Mouse (Mus musculus): ENCODE data around the gene Neu2. TPM values are rescaled to one million over a fixed set of nuclear protein-coding genes. Genes with fewer than 3 reads are reported as not detected.

Neu2 gene
- polyA plus RNA-seq (2021; fragmentation: Nextera tagmentation) = 9.8 and 10.0 TPM in 2 replicates
- long read RNA-seq, experiment 1, transcript Neu2-201 (3 exons, 1,570 nt) = minor isoform, 6 of 45 reads
- long read RNA-seq, experiment 1, transcript Neu2-205 (3 exons, 672 nt) = minor isoform, 13 of 45 reads
- long read RNA-seq, experiment 1, transcript Neu2-204 (2 exons, 1,824 nt) = major isoform, 16 of 45 reads
- long read RNA-seq, experiment 1, partial matches to known transcripts = 0 of 45 reads
- long read RNA-seq, experiment 1, other reads (novel, unspliced or antisense) = 9 of 45 reads
- long read RNA-seq, experiment 2, transcript Neu2-204 (2 exons, 1,824 nt) = major isoform, 6 of 16 reads
- long read RNA-seq, experiment 2, partial matches to known transcripts = 4 of 16 reads
- long read RNA-seq, experiment 2, other reads (novel, unspliced or antisense) = 4 of 16 reads

GRCm38 (mm10) chr1:87509561-87510165, at the start of gene Neu2:
Neu2 (plus strand) TSS chr1:87509889.

GRCm38 (mm10) chr1:87469971-87470370, 39.7 kb upstream of the Neu2 start, which contains the start of gene Snorc:
Snorc (plus strand) TSS chr1:87470271.

DNA sequence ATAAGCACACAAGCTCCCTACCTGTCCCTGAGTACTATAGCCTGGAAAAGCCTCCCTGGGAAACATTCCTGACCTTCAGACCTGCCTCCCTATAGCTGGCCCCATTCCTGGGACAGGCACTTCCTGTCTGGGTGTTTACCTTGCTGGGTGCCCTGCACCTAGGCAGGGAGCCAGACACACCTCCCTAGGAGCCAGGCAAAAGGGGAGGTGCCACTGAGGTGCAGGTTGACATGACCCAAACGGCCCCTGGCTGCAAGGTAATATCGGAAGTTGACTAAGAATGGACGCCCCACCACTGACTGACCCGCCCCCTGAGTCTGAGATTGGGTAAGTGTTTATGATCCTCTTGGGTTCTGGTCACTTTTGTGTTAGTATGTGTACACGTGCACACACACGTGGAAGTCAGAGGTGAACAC, 64.1 kb downstream of the Neu2 start, which contains the start of gene Ngef:
Gene Ngef, minus strand, starts transcription at position 71 of the 416 bp plus-strand sequence.

DNA sequence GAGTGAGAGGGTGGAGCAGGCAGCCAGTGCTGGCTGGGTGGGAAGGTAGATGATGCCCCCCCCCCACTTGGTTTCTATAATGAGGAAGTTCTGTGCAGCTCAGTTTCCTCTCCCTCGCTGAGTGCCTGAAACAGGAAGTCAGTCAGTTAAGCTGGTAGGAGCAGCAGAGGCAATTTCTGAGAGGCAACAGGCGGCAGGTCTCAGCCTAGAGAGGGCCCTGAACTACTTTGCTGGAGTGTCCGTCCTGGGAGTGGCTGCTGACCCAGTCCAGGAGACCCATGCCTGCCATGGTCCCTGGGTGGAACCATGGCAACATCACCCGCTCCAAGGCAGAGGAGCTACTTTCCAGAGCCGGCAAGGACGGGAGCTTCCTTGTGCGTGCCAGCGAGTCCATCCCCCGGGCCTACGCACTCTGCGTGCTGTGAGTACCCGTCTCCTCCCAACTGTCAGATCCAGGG, 110.6 kb downstream of the Neu2 start, which contains the start of gene Inpp5d:
Gene Inpp5d, plus strand, starts transcription at position 102 of the 458 bp plus-strand sequence.

Other genes starting within 250 kb of the Neu2 start
- 16.3 and 22.3 TPM in 2 replicates for gene Efhd1, start 245.5 kb upstream of the Neu2 start, polyA plus RNA-seq (2021; fragmentation: Nextera tagmentation)
- gene Gigyf2, start 182.9 kb upstream of the Neu2 start, polyA plus RNA-seq (2021; fragmentation: Nextera tagmentation) = 21.6 and 28.4 TPM in 2 replicates
- gene Kcnj13, start 115.2 kb upstream of the Neu2 start, polyA plus RNA-seq (2021; fragmentation: Nextera tagmentation) = 5.0 and 6.0 TPM in 2 replicates
- 2.0 and 3.5 TPM in 2 replicates for gene Snorc, start 39.6 kb upstream of the Neu2 start, polyA plus RNA-seq (2021; fragmentation: Nextera tagmentation)
- gene Ngef, start 64.0 kb downstream of the Neu2 start, polyA plus RNA-seq (2021; fragmentation: Nextera tagmentation) = 219 and 294 TPM in 2 replicates
- 3.7 and 4.2 TPM in 2 replicates for gene Inpp5d, start 110.4 kb downstream of the Neu2 start, polyA plus RNA-seq (2021; fragmentation: Nextera tagmentation)
- gene Atg16l1, start 246.0 kb downstream of the Neu2 start, polyA plus RNA-seq (2021; fragmentation: Nextera tagmentation) = 28.5 and 38.2 TPM in 2 replicates